Mouse (Mus musculus) intestine, embryonic 15.5 days (tissue): ENCODE measurements around the gene C77080. TPM values are rescaled to one million over a fixed set of nuclear protein-coding genes. Genes with fewer than 3 reads are reported as not detected.

Source experiments
- ATAC-seq: fragments of 200-750 bp; cut with Nextera tagmentation; 2 replicates; pipeline ENCODE4 v1.8.0; 2017; ENCODE audit warnings: moderate TSS enrichment, moderate library complexity
- H3K27ac ChIP-seq: fragments of 300-500 bp; sonication (generic); 2 replicates; pipeline ENCODE4 v1.5.1; 2015; ENCODE audit warnings: mild to moderate bottlenecking, inconsistent platforms
- H3K27me3 ChIP-seq: fragments of 300-500 bp; sonication (generic); replicated peaks from 2 replicates; pipeline ENCODE4 v1.6.1; 2015; ENCODE audit warnings: inconsistent platforms
- H3K36me3 ChIP-seq: fragments of 300-500 bp; sonication (generic); 2 replicates; pipeline ENCODE4 v1.6.1; 2015; ENCODE audit warnings: inconsistent platforms
- H3K4me1 ChIP-seq: fragments of 300-500 bp; sonication (generic); replicated peaks from 2 replicates; pipeline ENCODE4 v1.6.1; 2015; ENCODE audit warnings: inconsistent platforms
- H3K4me2 ChIP-seq: fragments of 300-500 bp; sonication (generic); replicated peaks from 2 replicates; pipeline ENCODE4 v1.6.1; 2015; ENCODE audit warnings: mild to moderate bottlenecking, inconsistent platforms
- H3K4me3 ChIP-seq: fragments of 300-500 bp; sonication (generic); replicated peaks from 2 replicates; pipeline ENCODE4 v1.5.1; 2015; ENCODE audit warnings: inconsistent platforms
- H3K9ac ChIP-seq: fragments of 300-500 bp; sonication (generic); 2 replicates; pipeline ENCODE4 v1.6.1; 2015; ENCODE audit warnings: inconsistent platforms
- H3K9me3 ChIP-seq: fragments of 300-500 bp; sonication (generic); 2 replicates; pipeline ENCODE4 v1.6.1; 2016; ENCODE audit warnings: inconsistent platforms
- WGBS: fragments of 180-500 bp; shearing (Covaris S2); methylation state at CpG from one replicate; pipeline ENCODE4 v1.1.7; 2015; 5-methylcytosine and 5-hydroxymethylcytosine counted together
- polyA plus RNA-seq: library from polyadenylated mRNA; unstranded; fragments of >200 nt; fragmentation: Nextera tagmentation; extraction: Ambion mirVana; gene quantifications from 2 replicates; pipeline ENCODE4 v1.2.1, GENCODE M21; 2015

Gene C77080
- polyA plus RNA-seq, 1 experiment from 2014 or later, result 10.3 TPM

DNA sequence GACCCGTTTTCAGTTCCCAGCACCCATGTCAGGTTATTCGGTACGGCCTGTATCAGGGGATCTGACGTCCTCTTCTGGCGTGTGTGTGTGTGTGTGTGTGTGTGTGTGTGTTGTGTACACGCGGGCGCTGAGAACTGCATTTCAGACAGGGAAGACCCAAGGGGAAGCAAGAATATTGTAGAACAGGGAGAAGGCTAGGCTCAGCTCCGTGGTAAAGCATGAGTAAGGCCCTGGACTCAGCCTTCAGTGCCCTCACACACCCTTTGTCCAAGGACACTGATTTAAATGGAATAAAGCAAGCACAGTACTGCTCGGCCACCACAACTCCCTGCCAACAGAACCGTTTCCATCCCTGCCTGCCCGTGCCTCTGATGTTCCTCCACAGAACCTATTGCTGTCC lies 70.7 kb downstream of the C77080 start:
- Histone ChIP-seq H3K9me3 (no peaks in the 10 kb centered on the region), H3K27me3 (no peaks in the 10 kb centered on the region), H3K4me1 (peaks cover 23% of the 10 kb centered on the region), H3K27ac (peak overlapping the region; percentile 77; the same call in 1 of the 2 replicates), H3K4me3 (peak overlapping the region; percentile 86), H3K9ac (peak overlapping the region; percentile 58), H3K4me2 (peak overlapping the region; percentile 68), H3K36me3 (0 out of 2 replicates have a peak, but pooled peaks cover 2% of the 10 kb centered on the region)
- WGBS, result 4% methylated on average over 12 of the region's 12 CpGs
- ATAC-seq, result 0 out of 2 replicates have a peak, but pooled peaks have one; percentile 8

DNA sequence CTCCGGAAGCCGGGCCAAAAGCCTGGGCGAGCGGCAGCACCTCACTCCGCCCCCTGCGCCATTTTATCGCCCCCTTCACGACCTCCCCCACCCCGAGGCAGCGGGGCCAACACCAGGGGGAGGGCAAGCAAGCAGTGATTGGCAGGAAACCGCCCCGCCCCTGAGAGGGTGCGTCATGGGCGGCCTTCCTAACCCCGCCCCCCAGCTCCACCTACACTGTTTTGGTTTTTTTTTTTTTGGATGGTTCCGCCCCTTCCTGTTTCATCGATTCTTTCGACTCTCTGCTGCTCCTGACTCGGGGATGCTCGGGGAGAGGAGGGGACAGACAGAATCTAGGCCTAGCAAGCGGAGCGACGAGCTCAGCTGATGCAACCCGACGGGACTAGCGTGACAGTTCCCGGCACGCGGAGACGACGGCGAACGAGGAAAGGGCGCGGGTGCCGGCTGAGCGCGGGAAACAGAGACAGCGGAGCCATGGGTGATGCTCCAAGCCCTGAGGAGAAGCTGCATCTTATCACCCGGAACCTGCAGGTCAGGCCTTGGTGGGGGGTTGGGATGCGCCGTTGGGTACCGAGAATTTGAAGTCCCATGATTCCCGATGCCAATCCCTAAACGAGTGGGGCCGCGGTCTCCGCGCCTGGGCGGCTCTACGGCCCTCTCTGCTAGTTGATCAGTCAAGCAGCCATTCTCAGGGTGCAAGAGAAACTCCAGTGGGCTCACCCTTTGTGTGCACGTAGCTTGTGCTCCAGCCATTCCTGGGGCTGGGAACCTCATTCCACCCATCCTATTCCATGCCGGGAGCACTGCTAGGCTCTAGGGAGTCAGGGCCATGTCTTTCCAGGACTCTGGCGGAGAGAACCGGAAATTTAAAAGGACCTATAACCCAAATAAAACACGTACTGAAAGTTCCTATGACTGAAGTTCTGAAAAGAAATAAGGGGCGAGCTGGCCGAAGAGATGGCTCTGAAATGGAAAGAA lies 71.4 kb downstream of the C77080 start, which contains the start of the genes S100pbp and Yars:
Gene S100pbp, minus strand, starts transcription at position 186 of the 978 bp plus-strand sequence.
Gene Yars, plus strand, starts transcription at position 219 of the 978 bp plus-strand sequence.
- peak within 1 kb of the TSS; percentile 68 for H3K4me2 ChIP-seq
- ATAC-seq, result peak; percentile 92
- H3K27me3 ChIP-seq, result no peaks in the 10 kb centered on the region
- H3K27ac ChIP-seq, result peak within 1 kb of the TSS; percentile 86
- WGBS, result under 1% methylated on average over 58 of the region's 58 CpGs
- H3K4me3 ChIP-seq, result peak within 1 kb of the TSS; percentile 86
- H3K36me3 ChIP-seq, result no peaks in the 10 kb centered on the region
- H3K9me3 ChIP-seq, result no peaks in the 10 kb centered on the region
- H3K9ac ChIP-seq, result peak within 1 kb of the TSS; percentile 73
- H3K4me1 ChIP-seq, result peaks cover 23% of the 10 kb centered on the region

DNA sequence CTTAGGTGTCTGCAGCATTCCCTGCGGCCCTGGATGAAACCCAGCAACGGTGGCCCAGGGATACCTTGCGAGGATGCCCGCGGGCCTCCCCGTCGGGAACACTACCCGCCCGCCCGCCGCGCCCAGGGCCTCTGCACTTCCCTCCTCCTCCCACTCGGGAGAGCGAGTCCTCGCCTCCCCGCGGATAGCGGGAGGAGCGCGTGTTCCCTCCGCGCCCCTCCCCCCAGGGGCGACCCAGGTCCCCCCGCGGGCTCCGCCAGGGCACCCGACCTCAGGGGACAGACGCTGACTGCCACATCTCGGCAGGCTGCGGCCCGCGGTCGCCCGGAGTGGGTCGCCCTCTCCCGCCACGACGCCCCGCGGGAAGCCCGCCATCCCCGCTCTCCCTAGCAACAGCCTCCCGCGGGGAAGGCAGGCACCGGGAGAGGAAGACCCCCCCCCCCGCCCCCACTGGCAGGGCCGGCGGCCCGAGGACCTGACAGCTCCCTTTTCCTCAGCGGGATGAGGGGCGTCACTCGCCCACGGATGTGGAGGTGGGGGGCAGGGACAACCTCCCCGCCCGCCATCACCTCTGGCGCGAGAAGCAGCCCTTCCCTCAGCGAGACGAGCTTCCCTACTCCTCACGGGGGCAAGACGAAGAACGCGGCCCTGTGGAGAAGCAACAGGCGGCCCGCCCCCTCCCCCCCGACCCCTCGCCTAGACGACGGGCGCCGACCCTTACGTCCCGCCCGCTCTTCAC lies 72.2 kb downstream of the C77080 start:
- peak; percentile 76 for ATAC-seq
- under 1% methylated on average over 56 of the region's 74 CpGs for WGBS
- peak overlapping the region; percentile 73 for H3K9ac ChIP-seq

DNA sequence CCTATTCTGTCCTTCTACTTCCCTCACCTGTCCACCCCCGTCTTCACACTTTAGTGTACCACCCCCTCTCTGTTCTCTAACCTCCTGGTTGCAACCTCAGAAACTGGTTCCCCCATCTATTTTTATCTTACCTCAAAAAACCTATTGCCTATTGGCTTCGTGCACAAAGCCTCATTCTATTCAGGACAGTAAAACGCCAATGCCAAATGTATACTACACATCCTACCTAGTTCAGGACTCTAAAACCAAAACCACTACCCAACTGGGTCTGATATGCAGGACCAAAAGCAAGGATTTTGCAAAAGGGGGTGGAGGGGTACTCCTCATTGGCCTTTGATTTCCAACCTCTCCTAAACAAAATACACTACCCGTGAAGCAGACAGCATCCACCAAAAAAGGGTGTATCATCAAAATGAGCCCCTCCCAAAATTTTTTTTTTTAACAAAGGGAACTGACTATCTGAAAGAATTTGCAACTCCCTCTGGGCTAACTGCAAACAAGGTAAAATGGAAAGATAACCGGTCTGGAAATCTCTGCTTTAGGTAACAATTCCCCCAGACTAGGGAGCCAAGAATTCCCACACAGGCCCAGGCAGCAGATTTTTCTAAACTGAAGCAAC lies 73.1 kb downstream of the C77080 start:
- 40% methylated on average over 5 of the region's 5 CpGs for WGBS

More for the DNA sequence above, 72.2 kb downstream of the C77080 start:
- no peaks in the 10 kb centered on the region for H3K36me3 ChIP-seq
- peak overlapping the region; percentile 86 for H3K4me3 ChIP-seq
- no peaks in the 10 kb centered on the region for H3K9me3 ChIP-seq
- H3K4me2 ChIP-seq, result peak overlapping the region; percentile 59
- peak overlapping the region; percentile 86 for H3K27ac ChIP-seq
- H3K4me1 ChIP-seq, result peaks cover 19% of the 10 kb centered on the region
- H3K27me3 ChIP-seq, result no peaks in the 10 kb centered on the region

DNA sequence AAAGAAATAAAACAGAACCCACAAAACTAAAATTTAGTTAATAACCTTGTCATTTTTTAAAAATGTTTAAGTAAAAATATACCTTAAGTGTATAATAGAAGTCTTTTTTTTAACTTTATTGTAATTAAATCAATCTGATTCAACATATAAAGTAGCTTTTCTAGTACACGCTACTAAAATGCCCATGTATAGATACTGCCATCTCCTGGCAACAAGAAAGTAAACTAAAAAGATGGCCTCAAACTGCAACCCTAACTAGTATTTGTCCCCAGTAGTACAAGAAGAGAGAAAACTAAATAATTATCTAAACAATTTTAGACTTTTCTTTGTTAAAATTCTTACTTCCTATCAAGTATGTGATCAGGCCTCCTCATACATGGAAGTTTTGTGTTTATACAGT lies 81.6 kb downstream of the C77080 start:
- H3K9me3 ChIP-seq, result no peaks in the 10 kb centered on the region
- H3K4me1 ChIP-seq, result no peaks in the 10 kb centered on the region
- peaks cover 2% of the 10 kb centered on the region for H3K36me3 ChIP-seq
- no peak for ATAC-seq
- 63% methylated on average over 1 of the region's 1 CpGs for WGBS
- no peaks in the 10 kb centered on the region for H3K27me3 ChIP-seq
- no peak overlapping the region for H3K27ac ChIP-seq
- no peak overlapping the region for H3K9ac ChIP-seq
- no peak overlapping the region for H3K4me3 ChIP-seq
- no peak overlapping the region for H3K4me2 ChIP-seq

More for the DNA sequence above, 73.1 kb downstream of the C77080 start:
- Histone ChIP-seq H3K4me3 (peak overlapping the region; percentile 86), H3K36me3 (no peaks in the 10 kb centered on the region), H3K4me1 (peaks cover 18% of the 10 kb centered on the region), H3K9ac (peak overlapping the region; percentile 73), H3K27ac (0 out of 2 replicates have a peak overlapping the region, but pooled peaks have one; percentile 86), H3K9me3 (no peaks in the 10 kb centered on the region), H3K4me2 (peak overlapping the region; percentile 59), H3K27me3 (no peaks in the 10 kb centered on the region)
- no peak for ATAC-seq

DNA sequence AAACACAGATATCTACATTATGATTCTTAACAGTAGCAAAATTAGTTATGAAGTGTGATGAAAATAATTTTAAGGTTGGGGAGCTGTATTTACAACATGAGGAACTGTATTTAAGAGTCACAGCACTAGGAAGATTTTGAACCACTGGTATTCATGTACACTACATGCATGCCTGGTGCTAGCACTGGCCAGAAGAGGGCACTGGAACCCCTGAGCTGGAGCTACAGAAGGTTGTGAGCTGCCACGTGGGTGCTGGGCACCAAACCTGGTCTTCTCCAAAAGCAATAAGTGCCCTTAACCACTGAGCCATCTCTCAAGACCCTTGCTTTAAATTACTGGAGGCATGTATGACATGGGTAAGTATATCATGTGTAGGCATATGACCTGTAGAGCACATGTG lies 88.7 kb downstream of the C77080 start:
- Histone ChIP-seq H3K9ac (no peak overlapping the region), H3K4me3 (no peak overlapping the region), H3K27me3 (no peaks in the 10 kb centered on the region), H3K27ac (no peak overlapping the region), H3K9me3 (no peaks in the 10 kb centered on the region), H3K4me2 (no peak overlapping the region), H3K4me1 (no peaks in the 10 kb centered on the region), H3K36me3 (peaks cover 9% of the 10 kb centered on the region)
- WGBS, result 58% methylated on average over 1 of the region's 1 CpGs
- no peak for ATAC-seq

Other genes with a start within 250 kb of the C77080 start
- gene Rnf19b, start 203.1 kb downstream of the C77080 start, polyA plus RNA-seq, result 6.7 and 7.0 TPM in 2 replicates
- gene Tmem54, start 155.9 kb downstream of the C77080 start, polyA plus RNA-seq, result 90.0 and 106 TPM in 2 replicates
- gene Hpca, start 139.4 kb downstream of the C77080 start, polyA plus RNA-seq, result 4.1 and 5.2 TPM in 2 replicates
- 2.7 and 2.9 TPM in 2 replicates for gene Fndc5, start 124.4 kb downstream of the C77080 start, polyA plus RNA-seq
- gene S100pbp, start 71.7 kb downstream of the C77080 start, polyA plus RNA-seq, result 12.5 and 14.5 TPM in 2 replicates
- 94.2 and 97.2 TPM in 2 replicates for gene Yars, start 71.6 kb downstream of the C77080 start, polyA plus RNA-seq
- 1.2 TPM in 2 replicates for gene Sync, start 26.2 kb upstream of the C77080 start, polyA plus RNA-seq
- 310 and 386 TPM in 2 replicates for gene Rbbp4, start 74.0 kb upstream of the C77080 start, polyA plus RNA-seq
- 58.0 and 62.6 TPM in 2 replicates for gene Zbtb8os, start 74.3 kb upstream of the C77080 start, polyA plus RNA-seq
- gene Zbtb8a, start 116.7 kb upstream of the C77080 start, polyA plus RNA-seq, result 15.1 and 15.4 TPM in 2 replicates
- 1.1 and 1.2 TPM in 2 replicates for gene Zbtb8b, start 179.4 kb upstream of the C77080 start, polyA plus RNA-seq
- 22.1 and 24.9 TPM in 2 replicates for gene Bsdc1, start 200.2 kb upstream of the C77080 start, polyA plus RNA-seq
- gene Tssk3, start 229.6 kb upstream of the C77080 start, polyA plus RNA-seq, result not detected in 2 replicates
- not detected in 2 replicates for gene Fam229a, start 229.8 kb upstream of the C77080 start, polyA plus RNA-seq